Mouse (Mus musculus): ENCODE results near the gene Izumo4. TPM values are rescaled to one million over a fixed set of nuclear protein-coding genes. Genes with fewer than 3 reads are reported as not detected.

Izumo4 gene
- polyA plus RNA-seq, 1 experiment from 2014 or later, result 12.0 TPM

- DNase-seq (ENCODE audit: low read depth, low spot score) (no peak), ATAC-seq (no peak)
- ChIA-PET POLR2A (interaction anchor here (1.3 kb wide), 1 partner anchor 43 kb away, joined by 3 read pairs; no protein-coding TSS in a partner anchor), CTCF (interaction anchor here (0.9 to 1.2 kb wide), 2 partner anchors 9 to 48 kb away, joined by 3 to 4 read pairs; no protein-coding TSS in a partner anchor)
- no peaks in the 10 kb centered on the region for H3K27me3 ChIP-seq
- TF ChIP-seq CTCF (IDR thresholded peaks at IDR 0.05), result no peak
- in situ Hi-C loops (cut with MboI; ENCODE audit: low pct_unique_long_range_greater_than_20kb), result loop anchor here (25.0 kb wide), 1 partner anchor 259 kb away; the partner anchor contains the start of gene Tcf3
These were observed 5.2 kb upstream of the Izumo4 start for GRCm38 (mm10) chr10:80696502-80697392.

- DNase-seq (ENCODE audit: low read depth, low spot score) (no peak), ATAC-seq (no peak)
- CTCF ChIA-PET, result no interaction called here
- POLR2A ChIA-PET, result interaction anchor here (1.3 kb wide), 1 partner anchor 44 kb away, joined by 3 read pairs; no protein-coding TSS in a partner anchor
- no peaks in the 10 kb centered on the region for H3K27me3 ChIP-seq
- TF ChIP-seq CTCF (IDR thresholded peaks at IDR 0.05), result no peak
- in situ Hi-C loops (cut with MboI; ENCODE audit: low pct_unique_long_range_greater_than_20kb), result loop anchor here (25.0 kb wide), 1 partner anchor 260 kb away; the partner anchor contains the start of gene Tcf3
These were observed 4.6 kb upstream of the Izumo4 start for GRCm38 (mm10) chr10:80697393-80697787.

- no peaks in the 10 kb centered on the region for H3K27me3 ChIP-seq
- in situ Hi-C loops (cut with MboI; ENCODE audit: low pct_unique_long_range_greater_than_20kb), result loop anchor here (25.0 kb wide), 1 partner anchor 261 kb away; the partner anchor contains the start of gene Tcf3
- TF ChIP-seq CTCF (IDR thresholded peaks at IDR 0.05), result no peak
- ChIA-PET POLR2A (no interaction called here), CTCF (no interaction called here)
- ATAC-seq, result no peak
- DNase-seq (ENCODE audit: low read depth, low spot score), result no peak
These were observed 4.2 kb upstream of the Izumo4 start for GRCm38 (mm10) chr10:80697812-80698211.

DNA sequence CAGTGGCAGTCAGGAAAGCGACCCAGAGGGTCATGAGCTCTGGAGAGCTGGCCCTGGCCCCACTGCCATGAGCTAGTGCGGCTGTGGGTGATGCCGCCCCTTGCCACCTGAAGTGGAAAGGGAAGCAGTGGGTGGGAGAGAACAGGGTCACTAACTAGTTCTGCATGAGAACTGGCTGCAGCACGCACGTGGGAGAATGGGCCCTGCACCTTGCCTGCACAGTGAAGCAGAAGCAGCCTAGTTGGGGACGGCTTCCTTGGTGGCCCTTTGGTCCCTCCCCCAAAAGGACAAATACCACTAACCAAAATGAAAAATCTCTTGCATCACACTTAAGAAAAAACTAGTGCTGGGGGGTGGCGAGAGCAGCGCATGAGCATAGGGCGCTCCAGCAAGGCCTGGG is 3.4 kb upstream of the Izumo4 start:
- ChIA-PET POLR2A (no interaction called here), CTCF (interaction anchor here (1.6 kb wide), 1 partner anchor 14 kb away, joined by 7 read pairs; no protein-coding TSS in a partner anchor)
- no peak for DNase-seq (ENCODE audit: low read depth, low spot score)
- no peaks in the 10 kb centered on the region for H3K27me3 ChIP-seq
- no peak for TF ChIP-seq CTCF (IDR thresholded peaks at IDR 0.05)
- ATAC-seq, result no peak
- in situ Hi-C loops (cut with MboI; ENCODE audit: low pct_unique_long_range_greater_than_20kb), result loop anchor here (25.0 kb wide), 1 partner anchor 261 kb away; the partner anchor contains the start of gene Tcf3

DNA sequence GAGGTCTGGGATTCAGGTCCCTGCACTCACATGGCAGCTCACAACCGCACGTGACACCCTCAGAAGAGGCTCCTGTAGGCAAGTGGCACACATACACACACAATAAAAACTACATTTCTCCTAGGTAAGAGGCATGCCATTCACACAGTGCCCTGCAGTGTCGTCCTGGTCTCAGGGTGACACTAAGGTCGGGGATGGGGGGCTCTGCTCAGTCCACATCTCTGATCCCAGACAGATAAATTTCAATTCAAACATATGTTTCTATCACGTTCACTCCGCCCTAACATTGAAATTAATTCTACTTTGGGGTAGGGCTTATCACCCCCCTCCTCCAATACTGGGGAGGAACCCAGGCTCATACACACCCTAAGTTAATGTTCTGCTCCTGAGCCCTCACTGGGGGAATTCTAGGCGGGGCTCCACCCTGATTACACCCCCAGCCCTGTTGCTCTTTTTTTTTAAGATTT is 1.9 kb upstream of the Izumo4 start:
- POLR2A ChIA-PET, result interaction anchor here (0.7 kb wide), 1 partner anchor 655 kb away, joined by 3 read pairs; no protein-coding TSS in a partner anchor
- TF ChIP-seq CTCF (IDR thresholded peaks at IDR 0.05), result no peak

GRCm38 (mm10) chr10:80700732-80701131 is 1.3 kb upstream of the Izumo4 start:
- in situ Hi-C loops (cut with MboI; ENCODE audit: low pct_unique_long_range_greater_than_20kb), result no loop called here
- DNase-seq (ENCODE audit: low read depth, low spot score) (no peak), ATAC-seq (no peak)
- ChIA-PET CTCF (interaction anchor here (1.1 kb wide), 1 partner anchor 122 kb away, joined by 3 read pairs; no protein-coding TSS in a partner anchor), POLR2A (no interaction called here)
- no peaks in the 10 kb centered on the region for H3K27me3 ChIP-seq
- TF ChIP-seq CTCF (IDR thresholded peaks at IDR 0.05), result no peak

More for the DNA sequence above, 1.9 kb upstream of the Izumo4 start:
- no peaks in the 10 kb centered on the region for H3K27me3 ChIP-seq
- no peak for DNase-seq (ENCODE audit: low read depth, low spot score)
- no peak for ATAC-seq
- in situ Hi-C loops (cut with MboI; ENCODE audit: low pct_unique_long_range_greater_than_20kb), result no loop called here
- CTCF ChIA-PET, result interaction anchor here (1.0 to 1.1 kb wide), 2 partner anchors 9 to 90 kb away, joined by 3 read pairs; no protein-coding TSS in a partner anchor

- POLR2A ChIA-PET, result interaction anchor here (1.1 kb wide), 1 partner anchor 11 kb away, joined by 3 read pairs; no protein-coding TSS in a partner anchor
- TF ChIP-seq CTCF (IDR thresholded peaks at IDR 0.05), result no peak
- H3K27me3 ChIP-seq, result no peaks in the 10 kb centered on the region
- ATAC-seq (peak; percentile 76), DNase-seq (ENCODE audit: low read depth, low spot score) (peak; percentile 66)
- CTCF ChIA-PET, result no interaction called here
- in situ Hi-C loops (cut with MboI; ENCODE audit: low pct_unique_long_range_greater_than_20kb), result no loop called here
These were observed 779 bp downstream of the Izumo4 start for GRCm38 (mm10) chr10:80702536-80703390.

DNA sequence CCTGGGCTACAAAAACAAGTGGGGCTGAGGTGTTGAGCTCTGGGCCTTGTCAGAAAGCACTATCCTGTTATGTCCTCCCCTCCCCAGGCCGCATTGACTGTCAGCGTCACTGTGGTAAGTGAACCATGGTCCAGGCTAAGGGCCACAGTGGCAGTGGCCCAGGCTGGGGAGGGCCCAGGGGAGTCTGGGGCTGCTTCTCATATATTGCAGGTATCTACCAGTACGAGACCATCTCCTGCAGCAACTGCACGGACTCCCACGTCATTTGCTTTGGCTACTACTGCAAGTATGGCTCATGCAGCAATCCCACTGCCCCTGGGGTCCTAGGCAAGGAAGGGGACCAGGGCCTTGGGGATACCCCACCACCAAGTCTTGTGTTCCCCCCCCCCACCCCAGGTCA is 1.7 kb downstream of the Izumo4 start:
- ATAC-seq (no peak), DNase-seq (ENCODE audit: low read depth, low spot score) (no peak)
- H3K27me3 ChIP-seq, result no peaks in the 10 kb centered on the region
- POLR2A ChIA-PET, result no interaction called here
- TF ChIP-seq CTCF (IDR thresholded peaks at IDR 0.05), result no peak
- CTCF ChIA-PET, result no interaction called here
- in situ Hi-C loops (cut with MboI; ENCODE audit: low pct_unique_long_range_greater_than_20kb), result no loop called here

GRCm38 (mm10) chr10:80704418-80704817 is 2.4 kb downstream of the Izumo4 start:
- in situ Hi-C loops (cut with MboI; ENCODE audit: low pct_unique_long_range_greater_than_20kb), result no loop called here
- no peaks in the 10 kb centered on the region for H3K27me3 ChIP-seq

GRCm38 (mm10) chr10:80705033-80705432 is 3.0 kb downstream of the Izumo4 start:
- H3K27me3 ChIP-seq, result no peaks in the 10 kb centered on the region
- no peak for DNase-seq (ENCODE audit: low read depth, low spot score)
- TF ChIP-seq CTCF (IDR thresholded peaks at IDR 0.05), result no peak
- ChIA-PET CTCF (no interaction called here), POLR2A (no interaction called here)
- ATAC-seq, result no peak
- in situ Hi-C loops (cut with MboI; ENCODE audit: low pct_unique_long_range_greater_than_20kb), result no loop called here

More at GRCm38 (mm10) chr10:80704418-80704817, 2.4 kb downstream of the Izumo4 start:
- no peak for TF ChIP-seq CTCF (IDR thresholded peaks at IDR 0.05)
- DNase-seq (ENCODE audit: low read depth, low spot score) (no peak), ATAC-seq (no peak)
- POLR2A ChIA-PET, result no interaction called here
- CTCF ChIA-PET, result no interaction called here
